Mouse (Mus musculus) forebrain, embryonic 13.5 days (tissue): ENCODE results near the gene Klf2. TPM values are rescaled to one million over a fixed set of nuclear protein-coding genes. Genes with fewer than 3 reads are reported as not detected.

Experiments used
- ATAC-seq: fragments of 200-750 bp; cut with Nextera tagmentation; 2 replicates; pipeline ENCODE4 v1.8.0; 2017
- H3K27ac ChIP-seq: fragments of 300-500 bp; sonication (generic); 2 replicates; pipeline ENCODE4 v1.5.1; 2015; ENCODE audit warnings: inconsistent platforms, mild to moderate bottlenecking, moderate library complexity
- H3K27me3 ChIP-seq: fragments of 300-500 bp; sonication (generic); 2 replicates; pipeline ENCODE4 v1.6.1; 2015; ENCODE audit warnings: mild to moderate bottlenecking, inconsistent platforms
- H3K36me3 ChIP-seq: fragments of 300-500 bp; sonication (generic); 2 replicates; pipeline ENCODE4 v1.6.1; 2015; ENCODE audit warnings: mild to moderate bottlenecking, inconsistent platforms; ENCODE audit not compliant: poor library complexity, severe bottlenecking
- H3K4me1 ChIP-seq: fragments of 300-500 bp; sonication (generic); 2 replicates; pipeline ENCODE4 v1.6.1; 2015; ENCODE audit warnings: inconsistent platforms
- H3K4me2 ChIP-seq: fragments of 300-500 bp; sonication (generic); 2 replicates; pipeline ENCODE4 v1.6.1; 2015; ENCODE audit warnings: inconsistent platforms, mild to moderate bottlenecking, moderate library complexity
- H3K4me3 ChIP-seq: fragments of 300-500 bp; sonication (generic); 2 replicates; pipeline ENCODE4 v1.5.1; 2015; ENCODE audit warnings: mild to moderate bottlenecking, inconsistent platforms
- H3K9ac ChIP-seq: fragments of 300-500 bp; sonication (generic); 2 replicates; pipeline ENCODE4 v1.6.1; 2015; ENCODE audit warnings: mild to moderate bottlenecking, inconsistent platforms
- H3K9me3 ChIP-seq: fragments of 300-500 bp; sonication (generic); replicated peaks from 2 replicates; pipeline ENCODE4 v1.6.1; 2016; ENCODE audit warnings: inconsistent platforms
- WGBS: fragments of 180-500 bp; shearing (Covaris S2); methylation state at CpG from one replicate; pipeline ENCODE4 v1.1.7; 2015; 5-methylcytosine and 5-hydroxymethylcytosine counted together
- polyA plus RNA-seq: library from polyadenylated mRNA; unstranded; fragments of >200 nt; fragmentation: Nextera tagmentation; extraction: Ambion mirVana; gene quantifications from 2 replicates; pipeline ENCODE4 v1.2.1, GENCODE M21; 2015

Gene Klf2
- polyA plus RNA-seq, 1 experiment from 2014 or later = 3.6 TPM

DNA sequence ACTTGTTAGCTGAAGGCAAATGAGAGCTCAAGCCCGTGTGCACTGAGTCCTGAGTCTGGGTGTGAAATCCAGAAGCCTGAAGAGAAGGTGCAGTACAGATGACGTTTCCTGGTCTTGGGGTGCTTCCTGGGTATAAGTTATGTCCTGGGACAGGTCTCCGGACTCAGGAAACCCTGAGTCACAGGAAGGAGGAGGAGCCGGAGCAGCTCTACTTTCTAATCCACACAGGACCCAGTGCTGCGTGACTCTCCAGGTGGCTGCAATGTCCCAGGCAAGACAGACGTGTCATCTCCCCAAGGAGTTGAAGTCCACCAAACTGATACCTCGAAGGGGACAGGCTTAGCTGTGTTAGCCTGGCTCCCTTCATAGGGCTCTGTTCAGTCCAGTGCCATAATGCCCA, 44.6 kb downstream of the Klf2 start:
- 89% methylated on average over 7 of the region's 7 CpGs for WGBS
- H3K9ac ChIP-seq = no peak overlapping the region
- no peak for ATAC-seq

DNA sequence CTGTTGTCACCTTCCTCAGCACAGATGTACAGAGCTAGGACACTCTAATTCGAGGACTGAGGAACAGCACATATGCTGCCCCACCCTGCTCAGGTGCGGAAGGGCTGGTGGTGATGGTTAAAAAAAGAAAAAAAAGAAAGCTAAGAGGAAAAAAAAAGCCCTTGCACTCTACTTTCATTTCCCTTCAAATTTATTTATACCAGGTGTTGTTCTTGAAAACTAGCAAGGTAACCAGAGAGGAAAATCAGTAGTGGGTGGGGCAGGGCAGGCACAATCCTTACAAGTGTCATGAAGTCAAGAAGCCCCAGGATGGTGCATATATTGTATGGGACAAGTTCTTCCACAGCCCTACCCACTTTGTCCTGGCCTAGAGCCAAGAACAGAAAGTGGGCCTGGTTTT, 46.2 kb downstream of the Klf2 start:
- no peak for ATAC-seq
- 96% methylated on average over 2 of the region's 2 CpGs for WGBS
- peaks cover 100% of the 10 kb centered on the region for H3K36me3 ChIP-seq

More for the DNA sequence above, 44.6 kb downstream of the Klf2 start:
- no peaks in the 10 kb centered on the region for H3K4me1 ChIP-seq
- H3K36me3 ChIP-seq = peaks cover 100% of the 10 kb centered on the region
- no peaks in the 10 kb centered on the region for H3K27me3 ChIP-seq
- no peak overlapping the region for H3K4me2 ChIP-seq
- H3K4me3 ChIP-seq = no peak overlapping the region
- H3K27ac ChIP-seq = no peak overlapping the region
- no peaks in the 10 kb centered on the region for H3K9me3 ChIP-seq

DNA sequence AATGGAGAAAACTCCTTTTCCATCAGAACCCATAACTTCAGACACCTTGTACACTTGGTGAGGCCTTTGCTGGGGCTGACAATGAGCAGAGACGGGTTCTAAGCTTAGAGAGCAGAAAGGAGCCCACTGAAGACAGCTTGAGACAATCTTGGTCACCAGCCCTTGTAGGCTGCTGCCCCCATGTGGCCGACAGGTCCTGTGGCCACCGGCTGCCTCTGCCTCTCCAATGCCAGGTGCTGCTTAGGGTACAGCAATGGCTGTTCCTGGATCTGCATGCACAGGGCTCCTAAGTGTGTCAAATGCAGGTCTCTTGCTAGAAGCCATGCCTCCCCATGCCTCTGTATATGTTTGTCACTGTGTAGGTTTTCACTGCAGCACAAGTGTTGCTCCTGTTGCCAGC, 47.0 kb downstream of the Klf2 start:
- WGBS = 14% methylated on average over 3 of the region's 3 CpGs
- H3K27ac ChIP-seq = no peak overlapping the region; the same call in 1 of the 2 replicates
- no peaks in the 10 kb centered on the region for H3K9me3 ChIP-seq
- H3K4me3 ChIP-seq = no peak overlapping the region
- H3K36me3 ChIP-seq = peaks cover 100% of the 10 kb centered on the region
- no peaks in the 10 kb centered on the region for H3K27me3 ChIP-seq
- H3K9ac ChIP-seq = no peak overlapping the region
- ATAC-seq = peak; percentile 75
- no peaks in the 10 kb centered on the region for H3K4me1 ChIP-seq
- H3K4me2 ChIP-seq = no peak overlapping the region

More for the DNA sequence above, 46.2 kb downstream of the Klf2 start:
- Histone ChIP-seq H3K4me3 (no peak overlapping the region), H3K4me1 (no peaks in the 10 kb centered on the region), H3K4me2 (no peak overlapping the region), H3K27ac (no peak overlapping the region), H3K27me3 (no peaks in the 10 kb centered on the region), H3K9me3 (no peaks in the 10 kb centered on the region), H3K9ac (no peak overlapping the region)

DNA sequence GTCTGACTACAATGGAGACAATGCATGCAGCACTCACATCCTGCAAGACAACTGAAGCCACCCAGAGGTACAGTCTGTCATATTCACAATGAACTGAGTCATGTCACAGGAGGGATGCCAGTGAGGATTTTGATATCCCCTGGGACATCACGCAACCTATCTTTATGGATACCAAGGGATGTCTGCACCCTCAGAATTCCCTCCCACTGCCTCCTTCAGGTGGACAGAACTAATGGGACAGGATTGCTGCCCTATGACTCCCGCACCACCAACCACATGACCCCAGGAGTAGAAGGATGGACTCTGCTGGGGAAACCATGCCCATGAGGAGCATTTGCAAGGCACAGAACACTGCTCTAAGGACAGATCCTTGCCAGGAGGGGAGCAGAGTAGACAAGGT, 47.6 kb downstream of the Klf2 start:
- Histone ChIP-seq H3K4me1 (no peaks in the 10 kb centered on the region), H3K9me3 (no peaks in the 10 kb centered on the region), H3K36me3 (peaks cover 100% of the 10 kb centered on the region), H3K4me3 (no peak overlapping the region), H3K4me2 (no peak overlapping the region), H3K27ac (no peak overlapping the region), H3K9ac (no peak overlapping the region), H3K27me3 (no peaks in the 10 kb centered on the region)
- no peak for ATAC-seq
- 94% methylated on average over 2 of the region's 2 CpGs for WGBS

Other genes starting within 250 kb of the Klf2 start
- not detected in 2 replicates for gene Olfr373, start 235.9 kb upstream of the Klf2 start, polyA plus RNA-seq
- gene Olfr374, start 212.0 kb upstream of the Klf2 start, polyA plus RNA-seq = not detected in 2 replicates
- gene Tpm4, start 184.1 kb upstream of the Klf2 start, polyA plus RNA-seq = 308 and 315 TPM in 2 replicates
- 115 and 119 TPM in 2 replicates for gene Rab8a, start 157.8 kb upstream of the Klf2 start, polyA plus RNA-seq
- gene Hsh2d, start 129.4 kb upstream of the Klf2 start, polyA plus RNA-seq = not detected in 2 replicates
- not detected in 2 replicates for gene Cib3, start 106.2 kb upstream of the Klf2 start, polyA plus RNA-seq
- not detected in 2 replicates for gene Gm11034, start 105.4 kb upstream of the Klf2 start, polyA plus RNA-seq
- 103 and 108 TPM in 2 replicates for gene Fam32a, start 99.3 kb upstream of the Klf2 start, polyA plus RNA-seq
- 211 and 235 TPM in 2 replicates for gene Ap1m1, start 79.0 kb upstream of the Klf2 start, polyA plus RNA-seq
- 39.4 and 41.0 TPM in 2 replicates for gene Gm10282, start 13.8 kb upstream of the Klf2 start, polyA plus RNA-seq
- 61.4 and 69.0 TPM in 2 replicates for gene Eps15l1, start 102.4 kb downstream of the Klf2 start, polyA plus RNA-seq
- 0.87 and 0.99 TPM in 2 replicates for gene Calr3, start 124.8 kb downstream of the Klf2 start, polyA plus RNA-seq
- gene 1700030K09Rik, start 124.8 kb downstream of the Klf2 start, polyA plus RNA-seq = 19.1 and 19.5 TPM in 2 replicates
- 48.4 and 55.7 TPM in 2 replicates for gene Cherp, start 156.2 kb downstream of the Klf2 start, polyA plus RNA-seq
- gene Slc35e1, start 173.6 kb downstream of the Klf2 start, polyA plus RNA-seq = 6.4 and 8.8 TPM in 2 replicates
- 15.5 and 19.4 TPM in 2 replicates for gene Med26, start 229.2 kb downstream of the Klf2 start, polyA plus RNA-seq